Mouse (Mus musculus) kidney, embryonic 15.5 days (tissue): ENCODE measurements at regions not wholly inside any gene's neighbourhood (a gene's known extent, or its start where the extent isn't known, plus 50 kb on each side); places are given as distances from the start of the nearest gene placed in this dataset.

Experiments
- ATAC-seq: fragments of 200-750 bp; cut with Nextera tagmentation; replicated peaks from 2 replicates; pipeline ENCODE4 v1.8.0; 2017; ENCODE audit warnings: moderate TSS enrichment; ENCODE audit not compliant: low FRiP score
- H3K27ac ChIP-seq: fragments of 300-500 bp; sonication (generic); 2 replicates; pipeline ENCODE4 v1.5.1; 2015; ENCODE audit warnings: mild to moderate bottlenecking, inconsistent platforms
- H3K27me3 ChIP-seq: fragments of 300-500 bp; sonication (generic); 2 replicates; pipeline ENCODE4 v1.6.1; 2015; ENCODE audit warnings: inconsistent platforms
- H3K36me3 ChIP-seq: fragments of 300-500 bp; sonication (generic); 2 replicates; pipeline ENCODE4 v1.6.1; 2015; ENCODE audit warnings: inconsistent platforms
- H3K4me1 ChIP-seq: fragments of 300-500 bp; sonication (generic); 2 replicates; pipeline ENCODE4 v1.6.1; 2015; ENCODE audit warnings: inconsistent platforms
- H3K4me2 ChIP-seq: fragments of 300-500 bp; sonication (generic); 2 replicates; pipeline ENCODE4 v1.6.1; 2015; ENCODE audit warnings: moderate library complexity, mild to moderate bottlenecking, inconsistent platforms
- H3K4me3 ChIP-seq: fragments of 300-500 bp; sonication (generic); replicated peaks from 2 replicates; pipeline ENCODE4 v1.5.1; 2015; ENCODE audit warnings: mild to moderate bottlenecking, inconsistent platforms
- H3K9ac ChIP-seq: fragments of 300-500 bp; sonication (generic); 2 replicates; pipeline ENCODE4 v1.6.1; 2015; ENCODE audit warnings: mild to moderate bottlenecking, inconsistent platforms
- H3K9me3 ChIP-seq: fragments of 300-500 bp; sonication (generic); replicated peaks from 2 replicates; pipeline ENCODE4 v1.6.1; 2016; ENCODE audit warnings: inconsistent platforms
- WGBS: fragments of 180-500 bp; shearing (Covaris S2); methylation state at CpG from one replicate; pipeline ENCODE4 v1.1.7; 2015; ENCODE audit warnings: mixed read lengths; 5-methylcytosine and 5-hydroxymethylcytosine counted together

GRCm38 (mm10) chr10:41018888-41019287 is 53.2 kb downstream of the Gpr6 start:
- Histone ChIP-seq H3K4me3 (no peak overlapping the region), H3K27me3 (no peaks in the 10 kb centered on the region), H3K9me3 (no peaks in the 10 kb centered on the region), H3K4me2 (no peak overlapping the region), H3K4me1 (no peaks in the 10 kb centered on the region), H3K27ac (no peak overlapping the region), H3K36me3 (no peaks in the 10 kb centered on the region), H3K9ac (no peak overlapping the region)
- no peak for ATAC-seq
- WGBS: 61% methylated on average over 5 of the region's 5 CpGs

GRCm38 (mm10) chr10:41016547-41016946 is 55.5 kb downstream of the Gpr6 start:
- Histone ChIP-seq H3K36me3 (no peaks in the 10 kb centered on the region), H3K27ac (no peak overlapping the region), H3K9ac (no peak overlapping the region), H3K4me1 (no peaks in the 10 kb centered on the region), H3K4me2 (no peak overlapping the region), H3K9me3 (no peaks in the 10 kb centered on the region), H3K27me3 (no peaks in the 10 kb centered on the region), H3K4me3 (no peak overlapping the region)
- WGBS: 58% methylated on average over 7 of the region's 7 CpGs
- no peak for ATAC-seq

GRCm38 (mm10) chr10:41015654-41016053 is 56.4 kb downstream of the Gpr6 start:
- no peak overlapping the region for H3K27ac ChIP-seq
- H3K4me3 ChIP-seq: no peak overlapping the region
- H3K27me3 ChIP-seq: no peaks in the 10 kb centered on the region
- no peaks in the 10 kb centered on the region for H3K4me1 ChIP-seq
- ATAC-seq: 0 out of 2 replicates have a peak, but pooled peaks have one; percentile 22
- H3K9me3 ChIP-seq: no peaks in the 10 kb centered on the region
- WGBS: 35% methylated on average over 4 of the region's 4 CpGs
- no peak overlapping the region for H3K9ac ChIP-seq
- no peak overlapping the region for H3K4me2 ChIP-seq
- no peaks in the 10 kb centered on the region for H3K36me3 ChIP-seq

GRCm38 (mm10) chr10:41010585-41010984 is 61.5 kb downstream of the Gpr6 start:
- no peak for ATAC-seq
- Histone ChIP-seq H3K9me3 (no peaks in the 10 kb centered on the region), H3K9ac (no peak overlapping the region), H3K4me3 (no peak overlapping the region), H3K4me2 (no peak overlapping the region), H3K27me3 (no peaks in the 10 kb centered on the region), H3K4me1 (no peaks in the 10 kb centered on the region), H3K36me3 (no peaks in the 10 kb centered on the region), H3K27ac (no peak overlapping the region)
- WGBS: 73% methylated on average over 2 of the region's 2 CpGs

GRCm38 (mm10) chr10:41007866-41008265 is 64.2 kb downstream of the Gpr6 start:
- Histone ChIP-seq H3K9me3 (no peaks in the 10 kb centered on the region), H3K9ac (no peak overlapping the region), H3K27ac (no peak overlapping the region), H3K36me3 (no peaks in the 10 kb centered on the region), H3K27me3 (no peaks in the 10 kb centered on the region), H3K4me3 (no peak overlapping the region), H3K4me2 (no peak overlapping the region), H3K4me1 (no peaks in the 10 kb centered on the region)
- no peak for ATAC-seq
- WGBS: 80% methylated on average over 3 of the region's 3 CpGs

- H3K4me1 ChIP-seq: no peaks in the 10 kb centered on the region
- H3K27me3 ChIP-seq: no peaks in the 10 kb centered on the region
- H3K27ac ChIP-seq: no peak overlapping the region
- no peaks in the 10 kb centered on the region for H3K36me3 ChIP-seq
- ATAC-seq: peak; percentile 60; the same call in 1 of the 2 replicates
- H3K9ac ChIP-seq: no peak overlapping the region
- no peaks in the 10 kb centered on the region for H3K9me3 ChIP-seq
- H3K4me3 ChIP-seq: no peak overlapping the region
- WGBS: 71% methylated on average over 9 of the region's 9 CpGs
- no peak overlapping the region for H3K4me2 ChIP-seq
These were observed 65.5 kb downstream of the Gpr6 start for GRCm38 (mm10) chr10:41006634-41007033.

GRCm38 (mm10) chr10:41005776-41006175 is 66.3 kb downstream of the Gpr6 start:
- WGBS: 88% methylated on average over 9 of the region's 9 CpGs
- H3K36me3 ChIP-seq: no peaks in the 10 kb centered on the region
- no peak for ATAC-seq
- no peak overlapping the region for H3K4me3 ChIP-seq
- H3K27me3 ChIP-seq: no peaks in the 10 kb centered on the region
- no peak overlapping the region for H3K9ac ChIP-seq
- no peak overlapping the region for H3K4me2 ChIP-seq
- no peaks in the 10 kb centered on the region for H3K4me1 ChIP-seq
- no peaks in the 10 kb centered on the region for H3K9me3 ChIP-seq
- H3K27ac ChIP-seq: no peak overlapping the region

- Histone ChIP-seq H3K9ac (no peak overlapping the region), H3K4me1 (no peaks in the 10 kb centered on the region), H3K27me3 (no peaks in the 10 kb centered on the region), H3K9me3 (no peaks in the 10 kb centered on the region), H3K4me3 (no peak overlapping the region), H3K4me2 (no peak overlapping the region), H3K36me3 (no peaks in the 10 kb centered on the region), H3K27ac (no peak overlapping the region)
- WGBS: 56% methylated on average over 3 of the region's 3 CpGs
- no peak for ATAC-seq
These were observed 67.3 kb downstream of the Gpr6 start for GRCm38 (mm10) chr10:41004753-41005152.

- H3K4me3 ChIP-seq: no peak overlapping the region
- peak; percentile 85 for ATAC-seq
- H3K9me3 ChIP-seq: no peaks in the 10 kb centered on the region
- H3K9ac ChIP-seq: no peak overlapping the region
- H3K36me3 ChIP-seq: no peaks in the 10 kb centered on the region
- H3K27me3 ChIP-seq: no peaks in the 10 kb centered on the region
- no peaks in the 10 kb centered on the region for H3K4me1 ChIP-seq
- H3K27ac ChIP-seq: no peak overlapping the region
- WGBS: 28% methylated on average over 7 of the region's 7 CpGs
- no peak overlapping the region for H3K4me2 ChIP-seq
These were observed 67.9 kb downstream of the Gpr6 start for GRCm38 (mm10) chr10:41004044-41004689.

- no peak overlapping the region for H3K27ac ChIP-seq
- H3K9me3 ChIP-seq: no peaks in the 10 kb centered on the region
- 73% methylated on average over 3 of the region's 3 CpGs for WGBS
- H3K27me3 ChIP-seq: no peaks in the 10 kb centered on the region
- no peak overlapping the region for H3K4me3 ChIP-seq
- no peaks in the 10 kb centered on the region for H3K36me3 ChIP-seq
- no peak overlapping the region for H3K4me2 ChIP-seq
- no peak overlapping the region for H3K9ac ChIP-seq
- no peak for ATAC-seq
- H3K4me1 ChIP-seq: no peaks in the 10 kb centered on the region
These were observed 68.9 kb downstream of the Gpr6 start for GRCm38 (mm10) chr10:41003197-41003596.

- H3K27ac ChIP-seq: no peak overlapping the region
- no peak for ATAC-seq
- H3K27me3 ChIP-seq: no peaks in the 10 kb centered on the region
- no peaks in the 10 kb centered on the region for H3K36me3 ChIP-seq
- no peaks in the 10 kb centered on the region for H3K9me3 ChIP-seq
- H3K9ac ChIP-seq: no peak overlapping the region
- no peak overlapping the region for H3K4me2 ChIP-seq
- WGBS: 89% methylated on average over 4 of the region's 4 CpGs
- H3K4me1 ChIP-seq: no peaks in the 10 kb centered on the region
- no peak overlapping the region for H3K4me3 ChIP-seq
These were observed 71.1 kb downstream of the Gpr6 start for GRCm38 (mm10) chr10:41000965-41001364.

- Histone ChIP-seq H3K9ac (no peak overlapping the region), H3K27me3 (no peaks in the 10 kb centered on the region), H3K4me3 (no peak overlapping the region), H3K36me3 (no peaks in the 10 kb centered on the region), H3K27ac (no peak overlapping the region), H3K4me2 (no peak overlapping the region), H3K9me3 (no peaks in the 10 kb centered on the region), H3K4me1 (no peaks in the 10 kb centered on the region)
- WGBS: 78% methylated on average over 12 of the region's 12 CpGs
- no peak for ATAC-seq
These were observed 72.6 kb downstream of the Gpr6 start for GRCm38 (mm10) chr10:40999486-40999885.

GRCm38 (mm10) chr10:40998799-40999198 is 73.3 kb downstream of the Gpr6 start:
- Histone ChIP-seq H3K36me3 (no peaks in the 10 kb centered on the region), H3K27ac (no peak overlapping the region), H3K4me2 (no peak overlapping the region), H3K27me3 (no peaks in the 10 kb centered on the region), H3K4me3 (no peak overlapping the region), H3K9ac (no peak overlapping the region), H3K9me3 (no peaks in the 10 kb centered on the region), H3K4me1 (no peaks in the 10 kb centered on the region)
- no peak for ATAC-seq
- WGBS: 78% methylated on average over 11 of the region's 11 CpGs
